Mouse (Mus musculus) midbrain, embryonic 14.5 days (tissue): Measurements from ENCODE around the gene Slc35d3. TPM values are rescaled to one million over a fixed set of nuclear protein-coding genes. Genes with fewer than 3 reads are reported as not detected.

Source experiments
- ATAC-seq: fragments of 200-750 bp; cut with Nextera tagmentation; 2 replicates; pipeline ENCODE4 v1.8.0; 2017; ENCODE audit warnings: moderate number of reproducible peaks, moderate library complexity; ENCODE audit not compliant: low FRiP score, low TSS enrichment
- DNase-seq: peaks from one replicate; pipeline ENCODE4 v3.0.0-alpha.2; 2015
- H3K27ac ChIP-seq: fragments of 300-500 bp; sonication (generic); replicated peaks from 2 replicates; pipeline ENCODE4 v1.5.1; 2014; ENCODE audit warnings: mild to moderate bottlenecking, low read depth, low read length, moderate library complexity
- H3K27me3 ChIP-seq: fragments of 300-500 bp; sonication (generic); 2 replicates; pipeline ENCODE4 v1.6.1; 2014; ENCODE audit warnings: low read length, control low read depth, mixed read lengths; ENCODE audit not compliant: control insufficient read depth, insufficient read depth
- H3K36me3 ChIP-seq: fragments of 300-500 bp; sonication (generic); 2 replicates; pipeline ENCODE4 v1.6.1; 2014; ENCODE audit warnings: low read length, control low read depth; ENCODE audit not compliant: control insufficient read depth, insufficient read depth
- H3K4me1 ChIP-seq: fragments of 300-500 bp; sonication (generic); 2 replicates; pipeline ENCODE4 v1.6.1; 2014; ENCODE audit warnings: mild to moderate bottlenecking, antibody characterized with exemption, low read length, control low read depth; ENCODE audit not compliant: control insufficient read depth, insufficient read depth
- H3K4me2 ChIP-seq: fragments of 300-500 bp; sonication (generic); 2 replicates; pipeline ENCODE4 v1.6.1; 2014; ENCODE audit warnings: mild to moderate bottlenecking, low read length, moderate library complexity
- H3K4me3 ChIP-seq: fragments of 300-500 bp; sonication (generic); replicated peaks from 2 replicates; pipeline ENCODE4 v1.5.1; 2014; ENCODE audit warnings: low read depth, low read length
- H3K9ac ChIP-seq: fragments of 300-500 bp; sonication (generic); replicated peaks from 2 replicates; pipeline ENCODE4 v1.6.1; 2014; ENCODE audit warnings: mild to moderate bottlenecking, low read length, moderate library complexity
- H3K9me3 ChIP-seq: fragments of 300-500 bp; sonication (generic); 2 replicates; pipeline ENCODE4 v1.6.1; 2016; ENCODE audit warnings: low read length, control low read depth, mixed read lengths; ENCODE audit not compliant: control insufficient read depth
- WGBS: fragments of 180-500 bp; shearing (Covaris S2); extraction: QIAGEN DNeasy Blood & Tissue Kit; methylation state at CpG from one replicate; pipeline ENCODE4 v1.1.7; 2014; 5-methylcytosine and 5-hydroxymethylcytosine counted together
- polyA plus RNA-seq: library from polyadenylated mRNA; unstranded; fragments of >200 nt; fragmentation: Nextera tagmentation; extraction: Ambion mirVana; gene quantifications from 2 replicates; pipeline ENCODE4 v1.2.1, GENCODE M21; 2014

The Slc35d3 gene
- polyA plus RNA-seq, 1 experiment from 2014 or later: 2.4 TPM

DNA sequence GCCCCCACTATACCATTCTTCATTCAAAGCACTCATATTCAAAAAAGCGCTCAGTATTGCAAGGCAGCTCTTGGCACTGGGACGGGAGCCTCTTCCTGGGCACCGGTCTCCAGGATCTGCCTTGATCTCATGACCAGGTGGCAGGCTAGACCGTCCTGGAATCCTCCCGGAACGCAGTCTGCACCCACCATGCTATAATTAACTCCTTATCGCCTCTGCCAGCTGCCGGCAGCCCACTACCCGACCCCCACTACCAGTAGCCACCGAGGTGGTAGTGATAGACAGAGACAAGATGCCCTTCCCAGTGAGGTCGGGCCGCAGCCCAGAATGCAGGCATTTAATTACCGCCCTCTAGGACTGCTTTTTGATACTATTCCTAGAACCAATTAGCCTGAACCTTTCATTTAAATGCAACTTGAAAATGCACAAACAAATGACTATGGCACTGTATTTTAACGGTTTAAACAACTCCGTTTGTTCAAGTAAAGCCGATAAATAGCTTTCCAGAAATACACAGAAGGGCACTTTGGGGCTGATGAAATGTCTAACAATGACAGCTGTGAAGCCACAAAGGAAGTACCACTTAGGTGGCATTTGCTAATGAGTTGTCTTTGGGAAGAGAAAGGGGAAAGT lies 32.4 kb downstream of the Slc35d3 start:
- no peak overlapping the region for H3K9ac ChIP-seq
- no peaks in the 10 kb centered on the region for H3K9me3 ChIP-seq
- H3K36me3 ChIP-seq: no peaks in the 10 kb centered on the region
- H3K27ac ChIP-seq: no peak overlapping the region
- 64% methylated on average over 16 of the region's 16 CpGs for WGBS
- DNase-seq (no peak), ATAC-seq (no peak)
- H3K4me2 ChIP-seq: no peak overlapping the region
- H3K4me3 ChIP-seq: no peak overlapping the region
- no peaks in the 10 kb centered on the region for H3K27me3 ChIP-seq
- peaks cover 4% of the 10 kb centered on the region; the same call in 1 of the 2 replicates for H3K4me1 ChIP-seq

DNA sequence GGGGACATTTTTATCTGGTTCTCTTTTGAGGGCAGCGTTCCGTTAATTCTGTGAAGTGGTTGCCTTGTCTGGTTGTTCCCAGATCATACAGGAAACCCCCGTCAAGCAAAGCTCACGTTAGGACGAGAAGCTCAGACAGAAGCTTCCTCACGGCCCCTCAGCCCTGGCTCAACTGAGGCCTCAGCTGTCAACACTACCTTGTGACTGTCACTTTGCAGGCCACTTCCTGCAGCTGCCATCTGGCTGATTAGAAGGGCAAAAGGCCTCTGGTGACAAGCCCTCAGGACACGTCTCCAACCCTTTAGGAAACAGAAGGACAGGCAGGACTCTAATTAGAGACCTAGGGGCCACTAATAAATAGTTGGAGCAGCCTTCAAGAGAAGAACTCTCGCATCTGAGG lies 35.9 kb downstream of the Slc35d3 start:
- no peaks in the 10 kb centered on the region for H3K27me3 ChIP-seq
- no peak overlapping the region for H3K9ac ChIP-seq
- WGBS: 47% methylated on average over 8 of the region's 8 CpGs
- no peak overlapping the region for H3K27ac ChIP-seq
- peaks cover 4% of the 10 kb centered on the region; the same call in 1 of the 2 replicates for H3K4me1 ChIP-seq
- ATAC-seq (no peak), DNase-seq (no peak)
- H3K4me2 ChIP-seq: no peak overlapping the region
- H3K9me3 ChIP-seq: no peaks in the 10 kb centered on the region
- H3K36me3 ChIP-seq: no peaks in the 10 kb centered on the region
- no peak overlapping the region for H3K4me3 ChIP-seq

DNA sequence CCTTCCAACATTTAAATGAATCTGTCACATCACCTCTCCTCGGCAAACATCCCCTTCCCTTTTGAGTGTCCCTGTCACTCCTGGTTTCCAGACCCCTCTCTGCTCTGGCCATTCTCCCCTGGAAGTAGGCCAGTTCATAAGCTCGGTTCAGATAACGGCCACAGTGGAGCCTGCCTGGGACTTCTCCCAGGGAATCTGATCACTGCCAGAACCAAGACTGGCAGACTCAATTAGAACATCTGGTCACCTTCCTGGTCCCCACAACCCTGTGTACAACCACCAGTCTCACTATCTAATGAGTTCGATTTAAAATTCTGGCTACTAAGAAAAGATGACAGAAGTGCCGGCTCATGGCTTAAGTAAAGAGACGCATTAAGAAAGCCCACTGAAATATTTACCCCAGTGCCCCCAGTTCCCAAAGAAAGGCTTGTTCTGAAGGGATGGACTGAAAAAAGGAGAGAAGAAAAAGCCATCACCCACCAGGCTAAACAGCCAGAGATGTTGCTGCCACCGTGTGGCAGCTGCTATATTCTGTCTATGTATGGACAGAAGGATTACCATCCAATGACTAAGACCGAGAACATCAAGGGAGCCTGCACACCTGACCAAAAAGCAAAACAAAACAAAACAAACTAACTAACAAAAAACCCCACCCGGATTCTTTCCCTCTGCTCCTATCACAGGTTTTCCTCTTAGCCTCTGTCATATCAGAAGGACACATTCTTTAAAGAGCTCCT lies 39.7 kb downstream of the Slc35d3 start:
- peak; percentile 66 for DNase-seq
- no peak overlapping the region for H3K4me3 ChIP-seq
- no peaks in the 10 kb centered on the region for H3K27me3 ChIP-seq
- WGBS: 61% methylated on average over 9 of the region's 9 CpGs
- no peaks in the 10 kb centered on the region for H3K9me3 ChIP-seq
- H3K9ac ChIP-seq: no peak overlapping the region
- no peak for ATAC-seq
- H3K27ac ChIP-seq: no peak overlapping the region
- no peaks in the 10 kb centered on the region for H3K36me3 ChIP-seq
- peaks cover 4% of the 10 kb centered on the region; the same call in 1 of the 2 replicates for H3K4me1 ChIP-seq
- no peak overlapping the region for H3K4me2 ChIP-seq

DNA sequence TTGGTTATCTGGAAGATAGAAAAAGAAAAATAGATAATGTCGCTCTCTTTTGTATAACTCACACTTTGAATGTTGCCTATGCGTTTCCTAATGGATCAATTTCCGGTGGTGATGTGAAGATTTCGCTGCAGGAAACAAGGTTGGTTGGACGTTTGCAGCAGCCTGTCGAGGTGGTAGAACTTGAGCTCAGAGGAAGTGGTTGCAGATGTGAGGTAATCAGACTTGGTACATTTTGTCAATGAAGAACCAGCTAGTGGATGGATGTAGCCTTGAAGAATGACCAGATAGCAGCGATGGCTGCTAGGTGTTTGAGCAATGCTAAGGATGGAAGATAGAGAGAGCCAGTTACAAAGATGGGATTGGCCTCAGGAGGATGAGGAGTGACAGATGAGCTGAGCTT lies 46.5 kb downstream of the Slc35d3 start:
- Histone ChIP-seq H3K36me3 (no peaks in the 10 kb centered on the region), H3K27me3 (no peaks in the 10 kb centered on the region)
- DNase-seq: no peak

DNA sequence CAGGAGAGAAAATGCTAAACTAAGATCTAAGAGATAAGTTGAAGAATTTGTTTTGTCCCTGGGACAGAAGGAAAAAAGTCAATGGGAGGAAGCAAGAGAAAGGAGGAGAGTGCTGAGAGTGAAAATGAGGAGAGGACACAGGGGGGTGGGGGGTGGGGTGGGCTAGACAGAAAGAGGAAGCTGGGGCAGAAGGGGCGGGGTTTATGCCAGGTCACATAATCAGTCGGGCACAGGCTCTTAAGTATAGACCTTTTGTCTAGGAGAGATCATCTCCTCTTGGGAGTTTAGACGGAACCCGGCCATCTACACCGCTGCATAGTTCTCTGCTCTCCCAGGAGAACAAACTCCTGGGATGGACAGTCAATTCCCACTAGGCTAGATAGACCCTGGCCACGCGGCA lies 48.3 kb downstream of the Slc35d3 start:
- H3K4me2 ChIP-seq: no peak overlapping the region
- no peaks in the 10 kb centered on the region for H3K36me3 ChIP-seq
- H3K9ac ChIP-seq: no peak overlapping the region
- ATAC-seq (no peak), DNase-seq (no peak)
- 85% methylated on average over 7 of the region's 7 CpGs for WGBS
- no peak overlapping the region for H3K27ac ChIP-seq
- H3K4me3 ChIP-seq: no peak overlapping the region
- H3K4me1 ChIP-seq: no peaks in the 10 kb centered on the region
- H3K9me3 ChIP-seq: no peaks in the 10 kb centered on the region
- no peaks in the 10 kb centered on the region for H3K27me3 ChIP-seq

More for the DNA sequence above, 46.5 kb downstream of the Slc35d3 start:
- no peak for ATAC-seq
- no peaks in the 10 kb centered on the region for H3K4me1 ChIP-seq
- H3K27ac ChIP-seq: no peak overlapping the region
- H3K4me2 ChIP-seq: no peak overlapping the region
- no peak overlapping the region for H3K9ac ChIP-seq
- H3K4me3 ChIP-seq: no peak overlapping the region
- H3K9me3 ChIP-seq: no peaks in the 10 kb centered on the region
- 90% methylated on average over 7 of the region's 7 CpGs for WGBS

Other genes with a start within 250 kb of the Slc35d3 start
- gene Il22ra2, start 229.5 kb downstream of the Slc35d3 start, polyA plus RNA-seq: not detected in 2 replicates
- 0.26 and 0.65 TPM in 2 replicates for gene Il20ra, start 138.9 kb downstream of the Slc35d3 start, polyA plus RNA-seq
- 30.1 and 30.7 TPM in 2 replicates for gene Pex7, start 56.2 kb upstream of the Slc35d3 start, polyA plus RNA-seq
- 0.72 and 1.3 TPM in 2 replicates for gene Map3k5, start 83.0 kb upstream of the Slc35d3 start, polyA plus RNA-seq